Comparison of ENCODE assay signal across 16 mouse cellular contexts in genomic region chr8:121437506-121437905, GRCm38 (mm10).
DNase-seq lines count a peak whose midpoint lies in the region; ATAC-seq and TF ChIP-seq lines count a peak whose summit lies in the region.
"Had no signal": no experiment of that assay in that cellular context is flagged by ENCODE, and none has a peak within 500 bp of the region (broad histone marks: within the 10 kb centered on the region; RNA-seq: fewer than 3 reads in every experiment).

No protein-coding gene starts in this region.

- H3K27me3 ChIP-seq in hindbrain, postnatal 0 days (ENCODE audit: insufficient read depth, low read length): no peaks in the 10 kb centered on the region
- H3K27me3 ChIP-seq: embryonic facial prominence, embryonic 12.5 days had no signal

- H3K4me3 ChIP-seq in hindbrain, postnatal 0 days (ENCODE audit: low read length): no peak overlapping the region
- H3K4me3 ChIP-seq: embryonic facial prominence, embryonic 12.5 days; erythroblast, embryonic 14.5 days; megakaryocyte, embryonic 14.5 days; neural tube, embryonic 13.5 days had no signal

- no peaks in the 10 kb centered on the region for H3K9me3 ChIP-seq in hindbrain, postnatal 0 days (ENCODE audit: low read length)
- H3K9me3 ChIP-seq: embryonic facial prominence, embryonic 12.5 days; neural tube, embryonic 13.5 days had no signal

- WGBS in hindbrain, postnatal 0 days: 58% methylated on average over 6 of the region's 6 CpGs

- no peak overlapping the region for H3K4me2 ChIP-seq in hindbrain, postnatal 0 days (ENCODE audit: low read depth, low read length)
- H3K4me2 ChIP-seq: embryonic facial prominence, embryonic 12.5 days; neural tube, embryonic 13.5 days had no signal

- peaks cover 9% of the 10 kb centered on the region; the same call in 1 of the 2 replicates for H3K4me1 ChIP-seq in hindbrain, postnatal 0 days (ENCODE audit: insufficient read depth, low read length)

- ATAC-seq in hindbrain, postnatal 0 days: no peak
- no peak for ATAC-seq in megakaryocyte, adult 5-6 weeks (ENCODE audit: poor library complexity, severe bottlenecking)
- ATAC-seq: forebrain, embryonic 14.5 days; intestine, embryonic 16.5 days had no signal

- H3K9ac ChIP-seq in hindbrain, postnatal 0 days (replicated peaks; ENCODE audit: low read length): no peak overlapping the region
- H3K9ac ChIP-seq: embryonic facial prominence, embryonic 12.5 days; neural tube, embryonic 13.5 days had no signal

- no peaks in the 10 kb centered on the region for H3K36me3 ChIP-seq in hindbrain, postnatal 0 days (ENCODE audit: insufficient read depth, low read length)
- H3K36me3 ChIP-seq: embryonic facial prominence, embryonic 12.5 days; neural tube, embryonic 13.5 days had no signal

- H3K27ac ChIP-seq in hindbrain, postnatal 0 days: no peak overlapping the region
- H3K27ac ChIP-seq: neural tube, embryonic 13.5 days had no signal

- TF ChIP-seq CTCF in hindbrain, postnatal 0 days (IDR thresholded peaks at IDR 0.05; ENCODE audit: low read depth): peak; percentile 35

- DNase-seq in cerebellum, adult 9-11 months: peak; percentile 40
- no peak for DNase-seq in cerebellum, adult 8-10 months
- peak; percentile 24 for DNase-seq in layer of hippocampus, adult 11-12 months (ENCODE audit: low spot score)
- DNase-seq in layer of hippocampus, postnatal 14 days (ENCODE audit: low spot score in 2 of 2): no peak
- DNase-seq in ZHBTc4 (ENCODE audit: low read depth, low spot score): peak; percentile 26
- DNase-seq in hindbrain, postnatal 0 days (ENCODE audit: low spot score): no peak
- DNase-seq: gastrocnemius, postnatal 14 days; liver; thymus, postnatal 36 days had no signal

Comparison
In these comparisons a context has a peak if more than half of its experiments do, and no peak if none do; other contexts are left out.
1. DNase-seq: peak in cerebellum, adult 9-11 months (single experiment), layer of hippocampus, adult 11-12 months (single experiment) and ZHBTc4 (single experiment); none in cerebellum, adult 8-10 months (single experiment), layer of hippocampus, postnatal 14 days (0 of 2) and hindbrain, postnatal 0 days (single experiment).